Mouse (Mus musculus) erythroblast, embryonic 14.5 days (primary cell): Measurements from ENCODE around the gene Ap5z1.

ENCODE experiments used
- GATA1 ChIP-seq: IDR thresholded peaks from 2 replicates; pipeline ENCODE4 v1.6.1; 2012; ENCODE audit warnings: low read length, inconsistent platforms, mixed read lengths
- TAL1 ChIP-seq: IDR thresholded peaks from 3 replicates; pipeline ENCODE4 v1.6.1; 2012; ENCODE audit warnings: low read length, inconsistent platforms, mixed read lengths

- TF ChIP-seq GATA1 (no peak), TAL1 (no peak)
These were observed 37.2 kb downstream of the Ap5z1 start for GRCm38 (mm10) chr5:142500918-142501317.
